Mouse (Mus musculus) urinary bladder, adult 2 months (tissue): Measurements from ENCODE around the gene Hoxc9. TPM values are rescaled to one million over a fixed set of nuclear protein-coding genes. Genes with fewer than 3 reads are reported as not detected.
A peak's percentile ranks its signal among the peaks of the same experiment; 100 is the strongest.

Source experiments
- DNase-seq: peaks from one replicate; pipeline ENCODE4 v3.0.0; 2022; ENCODE audit warnings: low spot score
- polyA plus RNA-seq: library from polyadenylated mRNA; depleted of rRNA; stranded (reverse); fragments of >200 nt; gene quantifications from 2 replicates; pipeline ENCODE4 v1.2.3, GENCODE M21; 2012

Gene Hoxc9
- polyA plus RNA-seq, 1 experiment, result 0.36 TPM

- no peak for DNase-seq
Measured at GRCm38 (mm10) chr15:102998608-102999182, 22.5 kb downstream of the Hoxc9 start.

GRCm38 (mm10) chr15:102999183-102999831 lies 23.1 kb downstream of the Hoxc9 start:
- peak; percentile 70 for DNase-seq

GRCm38 (mm10) chr15:102999955-103000354 lies 23.7 kb downstream of the Hoxc9 start:
- DNase-seq, result no peak

GRCm38 (mm10) chr15:103000501-103000901 lies 24.3 kb downstream of the Hoxc9 start:
- no peak for DNase-seq

- DNase-seq, result no peak
Measured at GRCm38 (mm10) chr15:103001370-103001769, 25.1 kb downstream of the Hoxc9 start.

- no peak for DNase-seq
Measured at GRCm38 (mm10) chr15:103002156-103002555, 25.9 kb downstream of the Hoxc9 start.

GRCm38 (mm10) chr15:103002821-103003448 lies 26.7 kb downstream of the Hoxc9 start:
- no peak for DNase-seq

- no peak for DNase-seq
Measured at GRCm38 (mm10) chr15:103005308-103005707, 29.1 kb downstream of the Hoxc9 start.

GRCm38 (mm10) chr15:103005797-103006196 lies 29.6 kb downstream of the Hoxc9 start:
- DNase-seq, result no peak

GRCm38 (mm10) chr15:103006326-103006725 lies 30.1 kb downstream of the Hoxc9 start:
- no peak for DNase-seq

GRCm38 (mm10) chr15:103009265-103010111 lies 33.2 kb downstream of the Hoxc9 start:
- no peak for DNase-seq

- no peak for DNase-seq
Measured at GRCm38 (mm10) chr15:103010112-103010846, 34.0 kb downstream of the Hoxc9 start.

GRCm38 (mm10) chr15:103010847-103011555 lies 34.8 kb downstream of the Hoxc9 start:
- no peak for DNase-seq

- DNase-seq, result no peak
Measured at GRCm38 (mm10) chr15:103011928-103012486, 35.8 kb downstream of the Hoxc9 start.

- no peak for DNase-seq
Measured at GRCm38 (mm10) chr15:103013238-103013984, 37.2 kb downstream of the Hoxc9 start.

GRCm38 (mm10) chr15:103014166-103015008 lies 38.1 kb downstream of the Hoxc9 start:
- no peak for DNase-seq

GRCm38 (mm10) chr15:103015009-103015399 lies 38.8 kb downstream of the Hoxc9 start:
- DNase-seq, result no peak

- no peak for DNase-seq
Measured at GRCm38 (mm10) chr15:103015406-103016166, 39.3 kb downstream of the Hoxc9 start.
